Mouse (Mus musculus) heart, adult 2 months (tissue): ENCODE measurements around the gene Cdk11b. TPM values are rescaled to one million over a fixed set of nuclear protein-coding genes. Genes with fewer than 3 reads are reported as not detected.

Experiments
- DNase-seq, 2 experiments: peaks; one replicate each; pipeline ENCODE4 v3.0.0; 2021
- H3K27ac ChIP-seq: fragments of 200-600 bp; 2 replicates; pipeline ENCODE4 v1.8.1; 2022
- H3K27me3 ChIP-seq: fragments of 200-500 bp; 2 replicates; pipeline ENCODE4 v1.6.1; 2012; ENCODE audit warnings: mild to moderate bottlenecking, low read length, inconsistent platforms, mixed read lengths; ENCODE audit not compliant: control insufficient read depth, insufficient read depth
- H3K36me3 ChIP-seq: fragments of 200-500 bp; 2 replicates; pipeline ENCODE4 v1.6.1; 2012; ENCODE audit warnings: low read length, inconsistent platforms; ENCODE audit not compliant: control insufficient read depth, insufficient read depth
- H3K4me1 ChIP-seq: fragments of 200-500 bp; 2 replicates; pipeline ENCODE4 v1.6.1; 2011; ENCODE audit warnings: low read length; ENCODE audit not compliant: control insufficient read depth, insufficient read depth
- H3K4me3 ChIP-seq: fragments of 200-600 bp; 2 replicates; pipeline ENCODE4 v1.8.1; 2022
- H3K79me2 ChIP-seq: fragments of 200-500 bp; replicated peaks from 2 replicates; pipeline ENCODE4 v1.6.1; 2012; ENCODE audit warnings: mild to moderate bottlenecking, inconsistent platforms, low read length, moderate library complexity, mixed read lengths; ENCODE audit not compliant: control insufficient read depth, insufficient read depth
- H3K9ac ChIP-seq: fragments of 200-500 bp; 2 replicates; pipeline ENCODE4 v1.6.1; 2012; ENCODE audit warnings: low read depth, mild to moderate bottlenecking, control low read depth, inconsistent platforms, low read length, mixed read lengths
- CTCF ChIP-seq: fragments of 200-600 bp; IDR thresholded peaks from 2 replicates; pipeline ENCODE4 v1.8.1; 2022; ENCODE audit warnings: antibody characterized with exemption, mild to moderate bottlenecking, moderate library complexity
- EP300 ChIP-seq: fragments of 200-500 bp; IDR thresholded peaks from 2 replicates; pipeline ENCODE4 v1.6.1; 2011; ENCODE audit warnings: low read depth, low read length, control low read depth; ENCODE audit not compliant: insufficient read depth
- POLR2A ChIP-seq: fragments of 200-500 bp; IDR thresholded peaks from 2 replicates; pipeline ENCODE4 v1.6.1; 2011; ENCODE audit warnings: mild to moderate bottlenecking, low read depth, low read length, control low read depth; ENCODE audit not compliant: insufficient read depth
- WGBS: fragments of 180-500 bp; shearing (Covaris S2); methylation state at CpG from one replicate; pipeline ENCODE4 v1.1.7; 2018; 5-methylcytosine and 5-hydroxymethylcytosine counted together
- intact Hi-C: fragments of 180-260 bp; cut with DNase I; formaldehyde crosslinking; loops from one replicate; pipeline ENCODE4 v1.15.1; 2025
- polyA plus RNA-seq: library from polyadenylated mRNA; depleted of rRNA; stranded (reverse); fragments of >200 nt; gene quantifications from 2 replicates; pipeline ENCODE4 v1.2.3, GENCODE M21; 2012
- total RNA-seq, 2 experiments: library from RNA; stranded (reverse); gene quantifications; 2 replicates each; pipeline ENCODE4 v1.2.3; 2021

Gene Cdk11b
- total and polyA plus RNA-seq, 3 experiments = 17.4 to 30.2 (median 29.3) TPM

DNA sequence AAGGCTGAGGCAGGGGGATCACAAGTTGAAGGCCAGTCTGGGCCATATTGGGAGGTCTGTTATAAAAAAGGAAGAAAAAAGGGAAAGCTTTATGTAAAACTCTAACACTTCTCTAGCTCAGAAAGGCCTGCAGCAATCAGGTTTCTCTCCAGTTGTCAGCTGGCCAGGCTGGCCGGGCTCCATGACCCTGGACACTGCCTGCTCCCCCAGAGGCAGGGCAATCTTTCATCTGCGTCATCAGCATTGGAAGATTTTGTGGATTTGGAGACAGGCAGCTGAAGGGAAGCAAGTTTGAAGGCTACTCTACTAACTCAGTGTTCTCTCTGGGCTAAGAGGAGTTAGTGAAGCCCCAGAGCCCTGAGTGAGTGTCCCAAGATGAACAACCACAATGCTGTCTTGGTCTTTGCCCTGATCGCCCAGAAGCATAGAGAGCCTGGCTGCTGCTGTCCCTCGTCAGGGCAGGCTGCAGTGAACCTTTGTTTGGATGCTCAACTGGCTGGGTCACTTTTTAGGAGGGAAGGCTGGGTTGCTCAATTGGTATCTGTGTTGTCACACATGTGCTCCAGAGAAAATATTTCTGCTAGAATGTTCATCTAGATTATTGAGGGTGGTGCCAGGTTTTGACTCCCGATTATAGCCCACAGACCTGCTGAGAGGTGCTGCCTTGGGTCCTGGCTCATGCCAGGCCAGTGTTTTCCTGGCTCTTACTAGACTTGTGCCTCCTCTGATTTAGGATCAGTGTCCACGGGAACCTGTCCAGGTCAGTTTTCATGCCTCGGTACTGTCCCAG, 46.1 kb upstream of the Cdk11b start:
- Histone ChIP-seq H3K79me2 (no peaks in the 10 kb centered on the region; the same call in 1 of the 2 replicates), H3K9ac (no peak overlapping the region), H3K27ac (peak overlapping the region; percentile 15; the same call in 1 of the 2 replicates), H3K4me3 (no peak overlapping the region), H3K27me3 (no peaks in the 10 kb centered on the region), H3K4me1 (peaks cover 8% of the 10 kb centered on the region), H3K36me3 (no peaks in the 10 kb centered on the region)
- intact Hi-C loops = loop anchor here (10.0 kb wide), 1 partner anchor 214 kb away; the partner anchor contains the start of gene Prkcz
- no peak for TF ChIP-seq EP300
- no peak for TF ChIP-seq POLR2A
- no peak for TF ChIP-seq CTCF
- WGBS = 59% methylated on average over 7 of the region's 7 CpGs
- peak; percentile 76 to 77 for DNase-seq

DNA sequence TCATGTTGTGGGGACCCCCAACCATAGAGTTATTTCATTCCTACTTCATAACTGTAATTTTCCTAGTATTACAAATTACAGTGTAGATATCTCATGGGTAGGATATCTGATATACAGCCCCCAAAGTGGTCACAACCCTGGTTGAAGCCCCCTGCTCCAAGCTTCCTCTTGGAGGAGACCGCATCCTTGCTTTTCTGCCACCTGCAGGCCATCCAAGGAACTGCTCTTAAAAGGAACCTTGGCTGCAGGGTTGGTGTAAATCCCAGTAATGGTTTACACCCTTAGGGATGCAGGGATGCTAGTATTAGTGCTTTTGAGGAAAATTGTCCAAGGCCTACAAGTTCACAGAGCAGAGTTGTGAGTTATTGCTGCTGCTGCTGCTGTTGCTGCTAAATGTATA, 44.2 kb upstream of the Cdk11b start:
- no peaks in the 10 kb centered on the region for H3K36me3 ChIP-seq
- peak in 1 of 2 experiments; percentile 71 for DNase-seq

DNA sequence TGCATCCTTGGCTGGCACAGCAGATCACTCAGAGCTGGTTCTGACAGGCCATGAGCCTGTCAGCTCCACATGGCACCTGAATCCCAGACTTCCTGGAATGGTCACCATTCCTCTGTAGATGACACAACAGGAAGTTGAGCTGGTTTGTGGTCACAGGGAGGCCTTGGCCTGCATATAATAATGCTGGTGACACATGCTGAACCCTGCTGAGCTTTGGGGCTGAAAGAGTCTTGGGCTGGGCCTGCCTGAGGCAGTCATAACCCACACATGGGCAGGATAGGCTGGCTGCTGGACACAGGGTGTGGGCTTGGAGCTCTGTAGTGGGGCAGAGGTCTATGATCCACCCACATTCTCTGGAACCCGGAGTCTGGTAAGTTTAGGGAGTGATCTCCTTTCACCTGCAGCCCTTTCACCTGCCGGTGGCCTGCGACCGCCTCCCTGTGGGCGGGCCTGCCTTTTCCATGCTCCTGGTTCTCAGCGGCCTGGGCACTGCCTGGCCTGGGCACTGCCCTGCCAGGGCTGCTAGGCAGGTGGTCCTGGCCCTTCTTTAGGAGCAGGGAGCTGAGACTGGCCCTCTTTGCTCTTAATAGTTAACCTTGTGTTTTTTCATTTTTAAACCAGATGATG, 42.3 kb upstream of the Cdk11b start:
- no peak overlapping the region for H3K27ac ChIP-seq
- H3K79me2 ChIP-seq = no peaks in the 10 kb centered on the region
- peaks cover 2% of the 10 kb centered on the region for H3K4me1 ChIP-seq
- no peak overlapping the region for H3K9ac ChIP-seq
- WGBS = 95% methylated on average over 6 of the region's 6 CpGs
- no peak for DNase-seq
- no peak overlapping the region for H3K4me3 ChIP-seq
- no peaks in the 10 kb centered on the region for H3K27me3 ChIP-seq
- TF ChIP-seq POLR2A (no peak), EP300 (no peak), CTCF (no peak)
- intact Hi-C loops = no loop called here
- no peaks in the 10 kb centered on the region for H3K36me3 ChIP-seq

More for the DNA sequence above, 44.2 kb upstream of the Cdk11b start:
- no peak overlapping the region for H3K4me3 ChIP-seq
- H3K79me2 ChIP-seq = no peaks in the 10 kb centered on the region; the same call in 1 of the 2 replicates
- H3K27me3 ChIP-seq = no peaks in the 10 kb centered on the region
- H3K4me1 ChIP-seq = peaks cover 5% of the 10 kb centered on the region
- intact Hi-C loops = loop anchor here (1.0 kb wide), 1 partner anchor 99 kb away; no protein-coding TSS in a partner anchor
- TF ChIP-seq EP300 (no peak), CTCF (peak; percentile 92)
- 32% methylated on average over 1 of the region's 1 CpGs for WGBS
- H3K9ac ChIP-seq = no peak overlapping the region
- no peak overlapping the region for H3K27ac ChIP-seq

DNA sequence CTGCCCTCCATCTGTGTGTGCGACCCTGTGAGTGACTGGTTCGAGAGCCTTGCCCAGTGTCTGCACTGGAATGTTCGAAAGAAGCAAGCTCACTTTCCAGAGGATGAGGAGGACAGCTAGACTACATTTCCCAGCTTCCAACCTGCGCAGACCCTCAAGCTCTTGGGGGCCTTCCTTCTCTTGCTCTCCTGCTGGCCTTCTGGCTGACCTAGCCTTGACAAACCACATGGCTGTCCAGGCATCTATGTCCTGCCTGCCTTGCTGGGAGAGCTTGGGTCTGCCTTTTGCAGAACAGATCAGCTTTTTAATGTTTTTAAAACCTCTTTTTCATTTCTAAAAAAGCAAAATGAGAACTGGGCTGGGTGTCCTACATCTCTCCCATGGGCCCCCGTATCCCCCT, 35.3 kb upstream of the Cdk11b start:
- Histone ChIP-seq H3K9ac (no peak overlapping the region), H3K27ac (no peak overlapping the region), H3K27me3 (no peaks in the 10 kb centered on the region), H3K79me2 (no peaks in the 10 kb centered on the region), H3K4me1 (no peaks in the 10 kb centered on the region), H3K36me3 (no peaks in the 10 kb centered on the region), H3K4me3 (no peak overlapping the region)
- DNase-seq = no peak
- TF ChIP-seq EP300 = no peak
- TF ChIP-seq CTCF = no peak
- no peak for TF ChIP-seq POLR2A
- WGBS = 93% methylated on average over 5 of the region's 5 CpGs
- intact Hi-C loops = no loop called here

DNA sequence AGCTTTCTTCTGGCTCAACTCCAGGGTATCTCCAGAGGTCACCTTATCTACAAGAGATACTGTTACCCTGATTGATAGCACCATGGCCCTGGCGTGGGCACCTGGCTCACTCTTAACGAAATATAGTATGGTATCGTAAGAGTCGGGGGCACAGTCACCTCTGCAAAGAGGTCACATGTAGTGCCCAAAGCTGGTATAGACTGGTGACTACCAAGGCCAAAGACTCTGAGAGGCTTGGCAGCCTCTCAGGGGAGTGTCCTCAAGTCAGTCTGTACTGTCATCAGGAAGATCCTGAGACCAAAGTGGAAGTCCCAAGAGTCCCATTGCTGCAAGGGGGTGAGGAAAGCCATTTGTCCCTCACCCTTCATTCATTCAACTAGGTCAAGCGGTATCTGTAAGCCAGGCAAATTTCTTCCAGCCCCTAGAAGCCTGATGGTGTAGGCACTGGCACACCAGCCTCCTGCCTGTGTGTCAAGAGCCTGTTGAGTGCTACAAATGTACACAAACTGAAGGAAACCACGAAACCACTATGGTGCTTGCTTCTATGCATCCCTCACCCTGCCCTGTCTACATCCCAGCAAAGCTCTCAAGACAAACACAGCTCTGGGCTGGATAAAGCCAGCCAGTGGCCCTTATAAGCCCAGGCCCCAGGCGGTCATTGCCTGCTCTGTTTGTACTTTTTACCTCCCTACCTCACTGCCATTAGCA, 33.5 kb upstream of the Cdk11b start:
- 70% methylated on average over 7 of the region's 7 CpGs for WGBS
- intact Hi-C loops = no loop called here

More for the DNA sequence above, 33.5 kb upstream of the Cdk11b start:
- no peak for DNase-seq
- TF ChIP-seq POLR2A (no peak), EP300 (no peak), CTCF (no peak)
- H3K27me3 ChIP-seq = no peaks in the 10 kb centered on the region
- no peak overlapping the region for H3K9ac ChIP-seq
- H3K79me2 ChIP-seq = no peaks in the 10 kb centered on the region
- H3K36me3 ChIP-seq = no peaks in the 10 kb centered on the region
- no peaks in the 10 kb centered on the region for H3K4me1 ChIP-seq
- no peak overlapping the region for H3K4me3 ChIP-seq
- no peak overlapping the region for H3K27ac ChIP-seq
